Mouse (Mus musculus) stomach, postnatal 0 days (tissue): ENCODE results near the gene Tceal7.
"Not testable (repeated sequence)": the region's sequence is repeated elsewhere in the genome, so short reads cannot be mapped to it uniquely, and the experiment has no call there.

ENCODE experiments used
- CTCF ChIP-seq: IDR thresholded peaks from 2 replicates; pipeline ENCODE4 v1.5.1; 2016; ENCODE audit warnings: antibody characterized with exemption, low read depth, mild to moderate bottlenecking, moderate library complexity
- EP300 ChIP-seq: optimal IDR thresholded peaks from 2 replicates; pipeline ENCODE3; 2016; ENCODE audit warnings: antibody characterized with exemption

GRCm38 (mm10) chrX:136270393-136271111 lies 56.0 kb downstream of the Tceal7 start:
- not testable (repeated sequence) for TF ChIP-seq CTCF, EP300
